Mouse (Mus musculus): Measurements from ENCODE around the gene Gpr39.

DNA sequence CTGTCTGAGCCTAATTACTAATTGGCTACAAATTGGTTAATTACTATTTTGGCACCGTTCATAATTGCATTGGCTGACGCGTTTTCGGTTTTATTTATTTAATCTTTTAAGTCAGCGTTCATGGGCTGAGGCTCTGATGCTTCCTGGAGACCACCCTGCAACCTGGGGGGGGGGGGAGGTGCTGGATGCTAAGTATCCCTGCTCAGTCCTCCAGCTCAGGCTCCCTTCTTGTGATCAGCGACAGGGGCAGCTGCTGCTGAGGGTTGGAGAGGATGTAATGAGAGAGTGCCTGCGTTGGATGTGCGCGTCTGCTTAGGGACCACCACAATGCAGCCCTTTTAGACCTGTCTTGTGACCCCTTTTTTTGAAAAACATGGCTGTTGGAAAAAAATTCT is 234.1 kb downstream of the Gpr39 start:
- TF ChIP-seq POLR2A (IDR thresholded peaks at IDR 0.05; ENCODE audit: control insufficient read depth, low read depth, low read length) (no peak), CTCF (IDR thresholded peaks at IDR 0.05; ENCODE audit: control insufficient read depth, insufficient read depth, insufficient replicate concordance, low read depth, low read length) (no peak)
